Mouse (Mus musculus) spleen, postnatal 14 days (tissue): ENCODE results near the gene Cux1.
"Not testable (repeated sequence)": the region's sequence is repeated elsewhere in the genome, so short reads cannot be mapped to it uniquely, and the experiment has no call there.

Experiments used
- DNase-seq, 2 experiments: peaks; one replicate each; pipeline ENCODE4 v3.0.0; 2021 to 2022; ENCODE audit warnings: low spot score in 2 of 2

The Cux1 gene

GRCm38 (mm10) chr5:136474086-136474485 lies 93.2 kb downstream of the Cux1 start:
- DNase-seq = no peak

- DNase-seq = no peak
Measured at GRCm38 (mm10) chr5:136473337-136473736, 94.0 kb downstream of the Cux1 start.

- DNase-seq = no peak
Measured at GRCm38 (mm10) chr5:136472846-136473245, 94.4 kb downstream of the Cux1 start.

- not testable (repeated sequence) for DNase-seq
Measured at GRCm38 (mm10) chr5:136470985-136471735, 96.1 kb downstream of the Cux1 start.

GRCm38 (mm10) chr5:136469301-136469700 lies 98.0 kb downstream of the Cux1 start:
- no peak for DNase-seq

GRCm38 (mm10) chr5:136467360-136467999 lies 99.8 kb downstream of the Cux1 start:
- no peak for DNase-seq

GRCm38 (mm10) chr5:136465770-136466406 lies 101.4 kb downstream of the Cux1 start:
- DNase-seq = no peak

GRCm38 (mm10) chr5:136465366-136465765 lies 101.9 kb downstream of the Cux1 start:
- no peak for DNase-seq

- DNase-seq = no peak
Measured at GRCm38 (mm10) chr5:136464849-136465248, 102.4 kb downstream of the Cux1 start.

- DNase-seq = no peak
Measured at GRCm38 (mm10) chr5:136464128-136464527, 103.2 kb downstream of the Cux1 start.

GRCm38 (mm10) chr5:136462613-136463012 lies 104.7 kb downstream of the Cux1 start:
- no peak for DNase-seq

GRCm38 (mm10) chr5:136459901-136460300 lies 107.4 kb downstream of the Cux1 start:
- no peak for DNase-seq

GRCm38 (mm10) chr5:136458893-136459499 lies 108.3 kb downstream of the Cux1 start:
- no peak for DNase-seq

- no peak for DNase-seq
Measured at GRCm38 (mm10) chr5:136458102-136458863, 109.0 kb downstream of the Cux1 start.

- no peak for DNase-seq
Measured at GRCm38 (mm10) chr5:136456395-136456794, 110.9 kb downstream of the Cux1 start.

GRCm38 (mm10) chr5:136452681-136453080 lies 114.6 kb downstream of the Cux1 start:
- DNase-seq = no peak

GRCm38 (mm10) chr5:136449801-136450200 lies 117.5 kb downstream of the Cux1 start:
- DNase-seq = no peak

GRCm38 (mm10) chr5:136445967-136446366 lies 121.3 kb downstream of the Cux1 start:
- DNase-seq = no peak

- no peak for DNase-seq
Measured at GRCm38 (mm10) chr5:136442238-136443187, 124.8 kb downstream of the Cux1 start.

- DNase-seq = no peak
Measured at GRCm38 (mm10) chr5:136429647-136430046, 137.6 kb downstream of the Cux1 start.
